Mouse (Mus musculus): ENCODE measurements at regions not wholly inside any gene's neighbourhood (a gene's known extent, or its start where the extent isn't known, plus 50 kb on each side); places are given as distances from the start of the nearest gene placed in this dataset.
A peak's percentile ranks its signal among the peaks of the same experiment; 100 is the strongest.

GRCm38 (mm10) chr2:46678366-46678765, 1561.2 kb upstream of the Zeb2 start:
- ATAC-seq (replicated peaks; ENCODE audit: low FRiP score) = no peak
- Histone ChIP-seq H3K4me2 (ENCODE audit: low read depth, low read length, severe bottlenecking) (no peak overlapping the region), H3K27me3 (ENCODE audit: control insufficient read depth, insufficient read depth, low read length) (no peaks in the 10 kb centered on the region), H3K27ac (ENCODE audit: low read depth, low read length) (no peak overlapping the region), H3K9ac (ENCODE audit: low read length) (no peak overlapping the region), H3K36me3 (ENCODE audit: control insufficient read depth, insufficient read depth, low read length) (no peaks in the 10 kb centered on the region), H3K4me3 (ENCODE audit: low read depth, low read length) (no peak overlapping the region), H3K9me3 (ENCODE audit: control insufficient read depth, low read length) (no peaks in the 10 kb centered on the region), H3K4me1 (replicated peaks; ENCODE audit: control insufficient read depth, insufficient read depth, low read length) (no peaks in the 10 kb centered on the region)
- DNase-seq (ENCODE audit: low spot score) = no peak
- 41% methylated on average over 2 of the region's 2 CpGs for WGBS

- ATAC-seq (replicated peaks; ENCODE audit: low FRiP score) = no peak
- Histone ChIP-seq H3K27ac (ENCODE audit: low read depth, low read length) (no peak overlapping the region), H3K4me3 (ENCODE audit: low read depth, low read length) (no peak overlapping the region), H3K9me3 (ENCODE audit: control insufficient read depth, low read length) (no peaks in the 10 kb centered on the region), H3K4me1 (replicated peaks; ENCODE audit: control insufficient read depth, insufficient read depth, low read length) (no peaks in the 10 kb centered on the region; the same call in 1 of the 2 replicates), H3K36me3 (ENCODE audit: control insufficient read depth, insufficient read depth, low read length) (no peaks in the 10 kb centered on the region), H3K27me3 (ENCODE audit: control insufficient read depth, insufficient read depth, low read length) (no peaks in the 10 kb centered on the region), H3K9ac (ENCODE audit: low read length) (no peak overlapping the region), H3K4me2 (ENCODE audit: low read depth, low read length, severe bottlenecking) (no peak overlapping the region)
- DNase-seq (ENCODE audit: low spot score) = no peak
- WGBS = 80% methylated on average over 13 of the region's 13 CpGs
Measured at GRCm38 (mm10) chr2:46669517-46670291, 1552.5 kb upstream of the Zeb2 start.

- H3K4me2 ChIP-seq (ENCODE audit: low read depth, low read length, severe bottlenecking) = no peak overlapping the region
Measured at GRCm38 (mm10) chr2:46666990-46667337, 1549.8 kb upstream of the Zeb2 start.

GRCm38 (mm10) chr2:46666084-46666989, 1549.1 kb upstream of the Zeb2 start:
- Histone ChIP-seq H3K4me1 (replicated peaks; ENCODE audit: control insufficient read depth, insufficient read depth, low read length) (no peaks in the 10 kb centered on the region; the same call in 1 of the 2 replicates), H3K4me3 (ENCODE audit: low read depth, low read length) (no peak overlapping the region), H3K9ac (ENCODE audit: low read length) (no peak overlapping the region), H3K36me3 (ENCODE audit: control insufficient read depth, insufficient read depth, low read length) (no peaks in the 10 kb centered on the region), H3K27ac (ENCODE audit: low read depth, low read length) (no peak overlapping the region), H3K27me3 (ENCODE audit: control insufficient read depth, insufficient read depth, low read length) (no peaks in the 10 kb centered on the region), H3K9me3 (ENCODE audit: control insufficient read depth, low read length) (no peaks in the 10 kb centered on the region), H3K4me2 (ENCODE audit: low read depth, low read length, severe bottlenecking) (no peak overlapping the region)
- ATAC-seq (replicated peaks; ENCODE audit: low FRiP score) (peak; percentile 70), DNase-seq (ENCODE audit: low spot score) (peak; percentile 44)
- WGBS = 37% methylated on average over 10 of the region's 10 CpGs

More at GRCm38 (mm10) chr2:46666990-46667337, 1549.8 kb upstream of the Zeb2 start:
- Histone ChIP-seq H3K4me1 (replicated peaks; ENCODE audit: control insufficient read depth, insufficient read depth, low read length) (no peaks in the 10 kb centered on the region; the same call in 1 of the 2 replicates), H3K36me3 (ENCODE audit: control insufficient read depth, insufficient read depth, low read length) (no peaks in the 10 kb centered on the region), H3K27me3 (ENCODE audit: control insufficient read depth, insufficient read depth, low read length) (no peaks in the 10 kb centered on the region), H3K9me3 (ENCODE audit: control insufficient read depth, low read length) (no peaks in the 10 kb centered on the region), H3K4me3 (ENCODE audit: low read depth, low read length) (no peak overlapping the region), H3K9ac (ENCODE audit: low read length) (no peak overlapping the region), H3K27ac (ENCODE audit: low read depth, low read length) (no peak overlapping the region)
- DNase-seq (ENCODE audit: low spot score) (no peak), ATAC-seq (replicated peaks; ENCODE audit: low FRiP score) (peak; percentile 70)
- WGBS = 18% methylated on average over 3 of the region's 3 CpGs

- DNase-seq (ENCODE audit: low spot score) (no peak), ATAC-seq (replicated peaks; ENCODE audit: low FRiP score) (no peak)
- 89% methylated on average over 3 of the region's 3 CpGs for WGBS
- Histone ChIP-seq H3K4me1 (replicated peaks; ENCODE audit: control insufficient read depth, insufficient read depth, low read length) (no peaks in the 10 kb centered on the region; the same call in 1 of the 2 replicates), H3K4me3 (ENCODE audit: low read depth, low read length) (no peak overlapping the region), H3K36me3 (ENCODE audit: control insufficient read depth, insufficient read depth, low read length) (no peaks in the 10 kb centered on the region), H3K9me3 (ENCODE audit: control insufficient read depth, low read length) (no peaks in the 10 kb centered on the region), H3K27ac (ENCODE audit: low read depth, low read length) (no peak overlapping the region), H3K4me2 (ENCODE audit: low read depth, low read length, severe bottlenecking) (no peak overlapping the region), H3K27me3 (ENCODE audit: control insufficient read depth, insufficient read depth, low read length) (no peaks in the 10 kb centered on the region), H3K9ac (ENCODE audit: low read length) (no peak overlapping the region)
Measured at GRCm38 (mm10) chr2:46661876-46662275, 1544.7 kb upstream of the Zeb2 start.

GRCm38 (mm10) chr2:46660577-46660976, 1543.4 kb upstream of the Zeb2 start:
- H3K27me3 ChIP-seq (ENCODE audit: control insufficient read depth, insufficient read depth, low read length) = no peaks in the 10 kb centered on the region
- DNase-seq (ENCODE audit: low spot score) (no peak), ATAC-seq (replicated peaks; ENCODE audit: low FRiP score) (no peak)
- no peak overlapping the region for H3K4me3 ChIP-seq (ENCODE audit: low read depth, low read length)
- no peaks in the 10 kb centered on the region for H3K36me3 ChIP-seq (ENCODE audit: control insufficient read depth, insufficient read depth, low read length)
- WGBS = 88% methylated on average over 3 of the region's 3 CpGs
- no peak overlapping the region for H3K9ac ChIP-seq (ENCODE audit: low read length)
- H3K4me2 ChIP-seq (ENCODE audit: low read depth, low read length, severe bottlenecking) = no peak overlapping the region
- no peak overlapping the region for H3K27ac ChIP-seq (ENCODE audit: low read depth, low read length)
- no peaks in the 10 kb centered on the region for H3K9me3 ChIP-seq (ENCODE audit: control insufficient read depth, low read length)
- no peaks in the 10 kb centered on the region for H3K4me1 ChIP-seq (replicated peaks; ENCODE audit: control insufficient read depth, insufficient read depth, low read length)

- no peak for ATAC-seq (replicated peaks; ENCODE audit: low FRiP score)
- DNase-seq (ENCODE audit: low spot score) = no peak
- Histone ChIP-seq H3K27ac (ENCODE audit: low read depth, low read length) (no peak overlapping the region), H3K9me3 (ENCODE audit: control insufficient read depth, low read length) (no peaks in the 10 kb centered on the region), H3K9ac (ENCODE audit: low read length) (no peak overlapping the region), H3K4me1 (replicated peaks; ENCODE audit: control insufficient read depth, insufficient read depth, low read length) (no peaks in the 10 kb centered on the region), H3K4me2 (ENCODE audit: low read depth, low read length, severe bottlenecking) (no peak overlapping the region), H3K27me3 (ENCODE audit: control insufficient read depth, insufficient read depth, low read length) (no peaks in the 10 kb centered on the region), H3K36me3 (ENCODE audit: control insufficient read depth, insufficient read depth, low read length) (no peaks in the 10 kb centered on the region), H3K4me3 (ENCODE audit: low read depth, low read length) (no peak overlapping the region)
- WGBS = 94% methylated on average over 1 of the region's 1 CpGs
Measured at GRCm38 (mm10) chr2:46655289-46655688, 1538.1 kb upstream of the Zeb2 start.

GRCm38 (mm10) chr2:46652616-46653015, 1535.4 kb upstream of the Zeb2 start:
- Histone ChIP-seq H3K36me3 (ENCODE audit: control insufficient read depth, insufficient read depth, low read length) (no peaks in the 10 kb centered on the region), H3K9me3 (ENCODE audit: control insufficient read depth, low read length) (no peaks in the 10 kb centered on the region), H3K27ac (ENCODE audit: low read depth, low read length) (no peak overlapping the region), H3K4me3 (ENCODE audit: low read depth, low read length) (no peak overlapping the region), H3K9ac (ENCODE audit: low read length) (no peak overlapping the region), H3K4me1 (replicated peaks; ENCODE audit: control insufficient read depth, insufficient read depth, low read length) (no peaks in the 10 kb centered on the region), H3K4me2 (ENCODE audit: low read depth, low read length, severe bottlenecking) (no peak overlapping the region), H3K27me3 (ENCODE audit: control insufficient read depth, insufficient read depth, low read length) (no peaks in the 10 kb centered on the region)
- DNase-seq (ENCODE audit: low spot score) = no peak
- WGBS = 86% methylated on average over 1 of the region's 1 CpGs
- no peak for ATAC-seq (replicated peaks; ENCODE audit: low FRiP score)

Data from forebrain, embryonic 11.5 days (tissue).